Mouse (Mus musculus) testis, adult 2 months (tissue): ENCODE measurements at regions not wholly inside any gene's neighbourhood (a gene's known extent, or its start where the extent isn't known, plus 50 kb on each side); places are given as distances from the start of the nearest gene placed in this dataset.

Experiments used
- CTCF ChIP-seq: fragments of 200-500 bp; IDR thresholded peaks from 2 replicates; pipeline ENCODE4 v1.5.1; 2012; ENCODE audit warnings: low read depth, mild to moderate bottlenecking, inconsistent platforms, low read length, moderate library complexity; ENCODE audit not compliant: control insufficient read depth, insufficient read depth, insufficient replicate concordance
- POLR2A ChIP-seq: fragments of 200-500 bp; IDR thresholded peaks from 2 replicates; pipeline ENCODE4 v1.6.1; 2012; ENCODE audit warnings: low read depth, mild to moderate bottlenecking, inconsistent platforms, low read length, moderate library complexity; ENCODE audit not compliant: control insufficient read depth

DNA sequence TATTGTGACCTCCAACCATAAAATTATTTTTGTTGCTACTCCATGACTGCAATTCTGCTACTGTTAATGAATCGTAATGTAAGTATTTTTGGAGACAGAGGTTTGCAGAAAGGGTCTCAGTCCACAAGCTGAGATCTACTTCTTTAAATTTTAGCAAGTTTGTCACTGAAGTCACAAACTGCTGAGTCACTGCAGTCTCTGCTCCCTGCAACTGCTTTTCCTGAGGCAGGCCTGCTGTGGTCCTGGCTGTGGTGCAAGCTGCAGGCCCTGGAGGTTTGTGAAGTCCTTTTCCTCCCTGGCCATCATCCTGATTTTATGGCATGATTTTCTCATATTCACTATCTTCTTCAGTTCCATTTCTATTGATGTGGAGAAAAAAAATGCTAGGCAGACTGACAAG lies 93.6 kb downstream of the Enkur start:
- TF ChIP-seq CTCF = no peak
- TF ChIP-seq POLR2A = no peak
